Mouse (Mus musculus): ENCODE measurements around the gene Usp53. TPM values are rescaled to one million over a fixed set of nuclear protein-coding genes. Genes with fewer than 3 reads are reported as not detected.
A peak's percentile ranks its signal among the peaks of the same experiment; 100 is the strongest.

The Usp53 gene
- 5.0 and 10.9 TPM in 2 replicates for polyA plus RNA-seq (2014; fragmentation: Nextera tagmentation; extraction: Ambion mirVana)

GRCm38 (mm10) chr3:122984249-122985182 lies at the start of gene Usp53:
Gene Usp53, minus strand, starts transcription at chr3:122984510.
- H3K4me3 ChIP-seq (ENCODE audit: low read depth, low read length) = peak within 1 kb of the TSS; percentile 71
- no peaks in the 10 kb centered on the region for H3K9me3 ChIP-seq (ENCODE audit: control insufficient read depth, low read length)
- peak within 1 kb of the TSS; percentile 82 for H3K27ac ChIP-seq (ENCODE audit: low read depth, low read length)
- H3K27me3 ChIP-seq (ENCODE audit: control insufficient read depth, insufficient read depth, low read length) = no peaks in the 10 kb centered on the region
- DNase-seq (ENCODE audit: low spot score) (peak; percentile 94), ATAC-seq (ENCODE audit: low FRiP score) (peak; percentile 98)
- no peaks in the 10 kb centered on the region for H3K4me1 ChIP-seq (replicated peaks; ENCODE audit: control insufficient read depth, insufficient read depth, low read length)
- under 1% methylated on average over 78 of the region's 94 CpGs for WGBS
- H3K9ac ChIP-seq (ENCODE audit: low read depth, low read length) = peak within 1 kb of the TSS; percentile 91
- H3K4me2 ChIP-seq (replicated peaks; ENCODE audit: low read depth, low read length) = peak within 1 kb of the TSS; percentile 54
- H3K36me3 ChIP-seq (ENCODE audit: control insufficient read depth, insufficient read depth, low read length) = no peaks in the 10 kb centered on the region

GRCm38 (mm10) chr3:123033804-123034203 lies 49.5 kb upstream of the Usp53 start:
- H3K9ac ChIP-seq (ENCODE audit: low read depth, low read length) = no peak overlapping the region
- DNase-seq (ENCODE audit: low spot score) (no peak), ATAC-seq (ENCODE audit: low FRiP score) (no peak)
- 73% methylated on average over 8 of the region's 8 CpGs for WGBS
- H3K4me3 ChIP-seq (ENCODE audit: low read depth, low read length) = no peak overlapping the region
- H3K4me2 ChIP-seq (replicated peaks; ENCODE audit: low read depth, low read length) = no peak overlapping the region
- no peaks in the 10 kb centered on the region for H3K4me1 ChIP-seq (replicated peaks; ENCODE audit: control insufficient read depth, insufficient read depth, low read length)
- H3K27me3 ChIP-seq (ENCODE audit: control insufficient read depth, insufficient read depth, low read length) = no peaks in the 10 kb centered on the region
- no peaks in the 10 kb centered on the region for H3K36me3 ChIP-seq (ENCODE audit: control insufficient read depth, insufficient read depth, low read length)
- no peaks in the 10 kb centered on the region for H3K9me3 ChIP-seq (ENCODE audit: control insufficient read depth, low read length)
- no peak overlapping the region for H3K27ac ChIP-seq (ENCODE audit: low read depth, low read length)

DNA sequence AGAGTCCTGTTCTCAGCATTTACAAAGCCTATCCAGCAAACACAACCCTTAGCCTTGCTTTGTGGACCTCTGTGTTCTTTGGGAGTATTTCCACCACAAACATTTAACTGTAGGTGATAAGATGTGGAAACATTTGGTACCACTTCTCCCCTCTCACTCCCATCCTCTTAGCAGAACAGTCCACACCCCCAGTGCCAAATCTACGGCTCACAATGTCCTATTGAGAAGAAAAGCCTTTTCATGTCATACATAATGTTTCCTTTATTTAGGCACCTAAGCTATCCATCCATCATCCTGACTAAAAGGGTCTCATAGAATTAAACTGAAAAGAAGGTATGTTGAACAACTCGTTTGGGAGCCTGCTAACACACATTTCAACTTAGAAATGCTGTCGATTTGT lies 41.3 kb upstream of the Usp53 start:
- Histone ChIP-seq H3K4me3 (ENCODE audit: low read depth, low read length) (no peak overlapping the region), H3K9me3 (ENCODE audit: control insufficient read depth, low read length) (no peaks in the 10 kb centered on the region), H3K9ac (ENCODE audit: low read depth, low read length) (no peak overlapping the region), H3K36me3 (ENCODE audit: control insufficient read depth, insufficient read depth, low read length) (no peaks in the 10 kb centered on the region), H3K27ac (ENCODE audit: low read depth, low read length) (no peak overlapping the region), H3K4me2 (replicated peaks; ENCODE audit: low read depth, low read length) (no peak overlapping the region), H3K4me1 (replicated peaks; ENCODE audit: control insufficient read depth, insufficient read depth, low read length) (no peaks in the 10 kb centered on the region), H3K27me3 (ENCODE audit: control insufficient read depth, insufficient read depth, low read length) (no peaks in the 10 kb centered on the region)
- DNase-seq (ENCODE audit: low spot score) (no peak), ATAC-seq (ENCODE audit: low FRiP score) (no peak)
- WGBS = 49% methylated on average over 3 of the region's 3 CpGs

- H3K36me3 ChIP-seq (ENCODE audit: control insufficient read depth, insufficient read depth, low read length) = no peaks in the 10 kb centered on the region
- ATAC-seq (ENCODE audit: low FRiP score) (no peak), DNase-seq (ENCODE audit: low spot score) (no peak)
- WGBS = 87% methylated on average over 9 of the region's 9 CpGs
- H3K27me3 ChIP-seq (ENCODE audit: control insufficient read depth, insufficient read depth, low read length) = no peaks in the 10 kb centered on the region
- H3K27ac ChIP-seq (ENCODE audit: low read depth, low read length) = no peak overlapping the region
- H3K9me3 ChIP-seq (ENCODE audit: control insufficient read depth, low read length) = no peaks in the 10 kb centered on the region
- no peak overlapping the region for H3K9ac ChIP-seq (ENCODE audit: low read depth, low read length)
- H3K4me1 ChIP-seq (replicated peaks; ENCODE audit: control insufficient read depth, insufficient read depth, low read length) = no peaks in the 10 kb centered on the region
- H3K4me3 ChIP-seq (ENCODE audit: low read depth, low read length) = no peak overlapping the region
- no peak overlapping the region for H3K4me2 ChIP-seq (replicated peaks; ENCODE audit: low read depth, low read length)
Measured at GRCm38 (mm10) chr3:123024496-123025234, 40.4 kb upstream of the Usp53 start.

DNA sequence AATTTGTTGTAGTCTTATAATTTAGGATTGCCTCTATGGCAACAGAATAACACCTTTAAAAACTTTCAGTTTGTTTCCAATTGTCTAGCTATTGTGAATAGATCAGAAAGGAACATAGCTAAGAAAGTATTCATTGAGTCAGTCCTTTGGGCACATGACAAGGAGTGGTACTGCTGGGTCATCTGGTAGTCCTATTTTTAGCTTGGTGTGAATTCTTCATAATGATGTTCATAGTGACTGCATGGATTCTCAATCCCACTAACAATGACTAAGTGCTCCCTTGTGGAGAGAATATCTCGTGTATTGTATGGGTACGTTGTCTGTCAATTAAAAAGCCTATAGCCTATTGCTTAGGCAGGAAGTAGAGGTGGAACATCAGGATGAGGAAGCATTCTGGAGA lies 34.5 kb upstream of the Usp53 start:
- Histone ChIP-seq H3K27ac (ENCODE audit: low read depth, low read length) (no peak overlapping the region), H3K27me3 (ENCODE audit: control insufficient read depth, insufficient read depth, low read length) (no peaks in the 10 kb centered on the region), H3K36me3 (ENCODE audit: control insufficient read depth, insufficient read depth, low read length) (no peaks in the 10 kb centered on the region), H3K9ac (ENCODE audit: low read depth, low read length) (no peak overlapping the region), H3K4me1 (replicated peaks; ENCODE audit: control insufficient read depth, insufficient read depth, low read length) (no peaks in the 10 kb centered on the region), H3K4me2 (replicated peaks; ENCODE audit: low read depth, low read length) (no peak overlapping the region), H3K9me3 (ENCODE audit: control insufficient read depth, low read length) (no peaks in the 10 kb centered on the region), H3K4me3 (ENCODE audit: low read depth, low read length) (no peak overlapping the region)
- no peak for DNase-seq (ENCODE audit: low spot score)
- WGBS = 91% methylated on average over 2 of the region's 2 CpGs
- no peak for ATAC-seq (ENCODE audit: low FRiP score)

GRCm38 (mm10) chr3:123013476-123013875 lies 29.2 kb upstream of the Usp53 start:
- H3K36me3 ChIP-seq (ENCODE audit: control insufficient read depth, insufficient read depth, low read length) = no peaks in the 10 kb centered on the region
- 93% methylated on average over 14 of the region's 14 CpGs for WGBS
- H3K4me3 ChIP-seq (ENCODE audit: low read depth, low read length) = no peak overlapping the region
- no peak overlapping the region for H3K27ac ChIP-seq (ENCODE audit: low read depth, low read length)
- H3K4me2 ChIP-seq (replicated peaks; ENCODE audit: low read depth, low read length) = no peak overlapping the region
- no peaks in the 10 kb centered on the region for H3K9me3 ChIP-seq (ENCODE audit: control insufficient read depth, low read length)
- H3K27me3 ChIP-seq (ENCODE audit: control insufficient read depth, insufficient read depth, low read length) = no peaks in the 10 kb centered on the region
- no peak overlapping the region for H3K9ac ChIP-seq (ENCODE audit: low read depth, low read length)
- ATAC-seq (ENCODE audit: low FRiP score) (no peak), DNase-seq (ENCODE audit: low spot score) (no peak)
- no peaks in the 10 kb centered on the region for H3K4me1 ChIP-seq (replicated peaks; ENCODE audit: control insufficient read depth, insufficient read depth, low read length)

GRCm38 (mm10) chr3:123009417-123009816 lies 25.1 kb upstream of the Usp53 start:
- no peaks in the 10 kb centered on the region for H3K36me3 ChIP-seq (ENCODE audit: control insufficient read depth, insufficient read depth, low read length)
- no peak overlapping the region for H3K9ac ChIP-seq (ENCODE audit: low read depth, low read length)
- DNase-seq (ENCODE audit: low spot score) = no peak
- H3K27ac ChIP-seq (ENCODE audit: low read depth, low read length) = no peak overlapping the region
- no peak overlapping the region for H3K4me2 ChIP-seq (replicated peaks; ENCODE audit: low read depth, low read length)
- no peaks in the 10 kb centered on the region for H3K27me3 ChIP-seq (ENCODE audit: control insufficient read depth, insufficient read depth, low read length)
- 47% methylated on average over 6 of the region's 6 CpGs for WGBS
- no peak overlapping the region for H3K4me3 ChIP-seq (ENCODE audit: low read depth, low read length)
- no peaks in the 10 kb centered on the region for H3K4me1 ChIP-seq (replicated peaks; ENCODE audit: control insufficient read depth, insufficient read depth, low read length)
- no peaks in the 10 kb centered on the region for H3K9me3 ChIP-seq (ENCODE audit: control insufficient read depth, low read length)
- ATAC-seq (ENCODE audit: low FRiP score) = no peak

- Histone ChIP-seq H3K4me1 (replicated peaks; ENCODE audit: control insufficient read depth, insufficient read depth, low read length) (no peaks in the 10 kb centered on the region), H3K4me3 (ENCODE audit: low read depth, low read length) (no peak overlapping the region), H3K27me3 (ENCODE audit: control insufficient read depth, insufficient read depth, low read length) (no peaks in the 10 kb centered on the region), H3K27ac (ENCODE audit: low read depth, low read length) (no peak overlapping the region), H3K9me3 (ENCODE audit: control insufficient read depth, low read length) (no peaks in the 10 kb centered on the region), H3K9ac (ENCODE audit: low read depth, low read length) (no peak overlapping the region), H3K36me3 (ENCODE audit: control insufficient read depth, insufficient read depth, low read length) (no peaks in the 10 kb centered on the region), H3K4me2 (replicated peaks; ENCODE audit: low read depth, low read length) (no peak overlapping the region)
- no peak for DNase-seq (ENCODE audit: low spot score)
- 87% methylated on average over 10 of the region's 10 CpGs for WGBS
- no peak for ATAC-seq (ENCODE audit: low FRiP score)
Measured at GRCm38 (mm10) chr3:123007386-123007785, 23.1 kb upstream of the Usp53 start.

Data from hindbrain, embryonic 11.5 days (tissue).